Mouse (Mus musculus) monocyte, adult 2 months (primary cell): ENCODE results near the gene Rab3b.

ENCODE experiments used
- DNase-seq, 2 experiments: peaks; one replicate each; pipeline ENCODE4 v3.0.0; 2022; ENCODE audit warnings: low spot score in 2 of 2, low read depth in 1 of 2

The Rab3b gene

DNA sequence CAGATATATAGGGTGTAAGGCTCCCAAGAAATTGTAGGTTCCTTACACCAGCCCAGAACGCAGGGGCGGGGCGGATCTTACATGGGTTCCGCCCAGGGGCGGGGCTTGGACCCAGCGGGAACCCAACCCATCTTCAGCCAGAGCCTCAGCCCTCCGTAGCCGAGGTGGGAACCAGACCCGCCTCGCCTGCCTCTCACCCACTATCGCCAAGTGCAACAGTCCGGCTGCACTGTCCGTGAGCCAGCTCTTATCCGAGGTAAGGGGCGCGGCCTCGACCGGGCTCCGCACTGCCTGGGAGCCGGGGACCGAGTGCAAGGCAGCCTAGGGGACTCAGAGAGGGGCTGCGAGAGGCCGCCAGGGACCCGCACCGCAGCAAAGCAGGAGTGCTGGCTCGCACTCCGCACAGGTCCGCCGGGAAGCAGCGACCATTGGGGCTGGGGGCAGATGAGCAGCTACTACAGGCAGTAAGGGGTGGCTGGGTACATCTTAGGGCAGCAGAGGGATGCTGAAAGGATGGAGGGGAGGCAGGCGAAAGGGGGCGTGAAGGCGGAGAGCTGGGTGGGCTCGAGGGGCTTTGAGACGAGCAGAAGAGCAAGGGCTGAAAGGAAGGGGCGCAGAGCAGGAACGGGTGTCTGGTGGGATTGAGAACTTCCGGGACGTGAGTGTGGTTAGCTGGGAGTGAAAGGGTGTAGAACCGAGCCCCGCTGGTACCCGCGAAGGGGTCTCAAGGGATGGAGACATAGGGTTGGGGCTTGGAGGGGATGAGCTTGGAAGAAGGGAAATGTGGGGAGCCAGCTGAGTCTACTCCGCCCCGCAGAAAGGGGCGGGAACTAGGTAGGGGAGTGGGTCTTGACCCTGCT is at the start of gene Rab3b:
Gene Rab3b (plus strand): TSS at position 101 of the 860 bp plus-strand sequence.
- DNase-seq = peak in 1 of 2 experiments; percentile 14

DNA sequence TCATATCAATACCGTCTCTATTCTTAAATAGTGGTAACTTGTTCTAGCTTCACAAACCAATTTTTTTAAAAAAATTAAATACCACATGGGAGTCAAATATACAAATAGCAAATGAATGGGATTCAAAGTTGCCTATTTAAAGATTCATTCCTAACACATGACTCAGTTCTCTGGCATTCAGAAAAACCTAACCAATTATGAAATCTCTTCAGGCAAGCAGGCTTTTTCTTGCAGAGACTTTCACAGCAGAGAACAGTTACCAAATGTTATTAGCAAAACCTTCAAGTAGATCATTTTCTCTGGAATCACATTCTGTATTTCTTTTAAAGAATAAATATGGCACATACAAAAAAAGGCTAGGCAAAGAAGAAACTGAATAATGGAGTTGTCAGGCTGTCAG is 48.2 kb upstream of the Rab3b start:
- DNase-seq = no peak

DNA sequence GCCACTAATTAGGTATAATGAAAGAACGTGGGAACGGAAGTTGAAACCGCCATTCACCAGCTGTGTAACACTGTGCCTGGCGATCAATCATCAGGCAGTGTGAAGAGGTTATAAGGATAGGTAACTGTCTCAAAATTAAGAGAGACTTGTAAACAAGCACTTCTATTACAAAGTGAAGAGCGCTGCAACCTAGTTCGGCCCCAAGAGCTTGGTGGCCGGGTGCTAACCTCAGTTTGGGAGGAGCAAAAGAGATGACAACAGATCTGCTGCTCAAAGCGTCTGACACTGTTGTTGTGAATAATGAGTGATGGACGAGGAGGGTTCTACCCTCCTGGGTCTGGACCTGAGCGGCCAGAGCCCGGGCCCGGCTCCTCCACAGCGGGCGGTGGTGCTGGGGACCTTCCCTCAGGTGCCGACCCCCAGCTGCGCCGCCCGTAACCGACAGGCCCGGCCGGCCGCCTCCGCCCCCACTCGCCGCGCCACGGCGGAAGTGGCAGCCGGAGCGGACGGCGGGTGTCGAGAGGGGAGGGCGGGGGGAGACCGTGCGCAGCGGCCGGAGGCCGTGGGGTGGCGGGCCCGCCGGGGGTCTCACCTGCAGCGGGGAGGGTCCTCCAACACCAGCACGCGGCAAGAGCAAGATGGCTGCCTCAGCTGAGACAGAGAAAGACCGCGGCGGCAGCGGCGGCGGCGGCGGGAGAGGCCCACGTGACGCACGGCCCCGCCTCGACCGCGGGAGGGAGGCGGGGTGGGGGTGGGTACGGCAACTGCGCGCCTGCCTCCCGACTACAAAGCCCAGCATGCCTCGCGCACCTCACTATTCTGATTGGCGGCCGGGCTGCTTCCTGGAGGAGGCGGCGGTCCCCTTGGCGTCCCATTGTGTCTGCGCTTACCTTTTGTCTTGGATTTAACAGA is 45.7 kb upstream of the Rab3b start, which contains the start of gene Btf3l4:
Gene Btf3l4 (minus strand): TSS at position 699 of the 912 bp plus-strand sequence.
- peak; percentile 70 to 86 for DNase-seq

DNA sequence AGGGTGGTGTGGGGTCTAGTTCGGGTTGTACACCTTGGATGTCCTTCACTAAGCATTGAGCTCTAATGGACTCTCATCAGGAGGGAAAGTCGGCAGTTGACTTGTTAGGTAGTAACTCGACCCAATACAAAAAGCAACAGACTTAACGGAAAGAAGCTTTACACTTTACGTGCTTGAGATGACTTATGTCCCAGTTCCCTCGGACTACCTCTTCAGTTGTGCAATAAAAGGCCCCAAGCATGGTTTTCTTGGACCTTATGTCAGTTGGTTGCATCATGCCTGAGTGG is 45.1 kb upstream of the Rab3b start:
- DNase-seq = peak in 1 of 2 experiments; percentile 22

DNA sequence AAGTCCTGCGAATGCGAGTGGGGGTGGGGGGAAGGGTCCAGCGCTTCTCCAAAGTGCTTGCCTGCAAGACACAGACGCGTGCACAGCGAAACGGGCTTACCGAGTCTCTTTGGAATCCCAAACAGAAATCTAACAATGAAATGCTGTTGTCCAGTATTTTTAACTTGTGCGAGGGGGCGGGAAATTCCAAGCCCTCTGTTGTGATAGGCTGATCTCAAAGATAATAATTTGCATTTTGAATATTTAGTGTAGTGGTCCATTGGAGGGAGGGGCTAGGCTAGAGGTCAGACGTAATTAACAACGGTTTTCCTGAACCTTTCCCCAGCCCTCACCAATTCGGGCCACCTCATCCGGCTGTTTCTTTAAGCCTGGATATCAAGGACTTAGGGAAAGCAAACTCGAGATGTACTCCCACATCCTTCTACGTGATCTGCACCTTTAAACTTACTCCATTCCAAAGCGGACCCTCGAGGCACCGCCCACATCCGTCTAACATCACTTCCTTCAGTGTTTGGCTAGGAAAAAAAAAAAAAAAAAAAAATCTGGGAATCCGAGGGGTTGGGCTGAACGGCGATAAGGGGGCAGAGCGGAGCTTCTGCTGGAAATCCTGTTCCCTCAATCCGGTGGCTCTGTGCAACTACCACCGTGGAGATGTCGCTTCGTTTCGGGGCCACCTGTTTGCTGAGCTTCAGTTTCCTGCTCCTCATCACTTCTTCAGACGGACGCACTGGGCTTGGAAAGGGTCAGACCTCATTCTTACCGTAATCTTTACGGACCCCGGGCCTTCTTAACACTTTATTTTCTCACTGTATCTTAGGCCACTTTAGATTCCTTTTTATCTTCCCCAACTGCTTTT is 44.5 kb upstream of the Rab3b start, which contains the start of gene Txndc12:
Gene Txndc12 (plus strand): TSS at position 487 of the 856 bp plus-strand sequence.
- DNase-seq = peak; percentile 31 to 63

DNA sequence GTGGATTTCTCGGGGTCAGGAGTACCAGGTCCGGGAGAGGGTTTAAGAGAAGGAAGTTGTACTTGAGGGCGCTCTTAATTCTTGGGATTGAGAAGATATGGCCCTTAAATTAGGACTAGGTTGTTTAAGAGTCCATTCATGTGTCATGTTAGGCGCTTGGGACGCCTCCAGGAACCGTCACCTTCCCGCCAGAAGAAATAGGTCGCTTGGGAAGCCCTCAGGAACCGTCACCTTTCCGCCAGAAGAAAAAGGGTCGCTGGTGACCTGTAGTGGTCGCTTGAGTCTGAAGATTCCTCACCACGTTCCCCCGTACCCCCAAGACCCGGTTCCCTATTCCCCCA is 43.9 kb upstream of the Rab3b start:
- no peak for DNase-seq

DNA sequence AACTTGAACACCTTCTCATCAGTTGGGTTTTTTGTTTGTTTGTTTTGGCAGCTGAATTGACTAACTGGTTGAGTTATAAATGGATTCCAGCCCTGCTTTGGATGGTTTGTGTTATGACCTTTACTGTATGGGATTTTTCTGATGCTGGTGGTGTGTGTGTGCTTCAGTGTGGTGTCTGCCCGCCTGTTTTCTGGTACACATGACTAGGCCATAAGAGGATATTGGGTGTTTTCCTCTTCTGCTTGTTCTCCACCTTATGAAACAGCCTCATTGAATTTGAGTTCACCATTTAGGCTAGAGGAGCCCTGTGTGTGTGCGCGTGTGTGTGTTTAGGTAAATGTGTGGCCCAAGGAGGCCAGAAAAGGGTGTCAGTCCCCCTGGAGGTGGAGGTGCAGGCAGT is 43.4 kb upstream of the Rab3b start:
- no peak for DNase-seq

DNA sequence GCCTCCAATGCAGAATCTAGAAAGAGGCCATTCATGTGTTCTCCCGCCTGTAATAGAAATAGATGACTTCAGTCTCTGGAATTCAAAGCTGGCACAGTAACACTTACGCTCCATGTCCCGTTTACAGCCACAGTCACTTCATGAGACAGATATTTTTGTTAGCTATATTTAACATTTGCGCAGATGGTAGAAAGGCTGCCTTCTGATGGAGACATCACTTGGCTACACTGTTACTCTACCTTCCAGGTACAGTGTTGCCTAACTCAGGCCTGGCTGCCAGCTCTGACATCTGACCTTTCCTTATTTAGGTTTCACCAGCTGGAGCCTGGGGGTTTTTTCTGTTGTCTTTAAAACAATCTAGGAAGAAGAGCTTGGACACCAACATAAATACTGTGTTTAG is 40.8 kb upstream of the Rab3b start:
- DNase-seq = no peak

DNA sequence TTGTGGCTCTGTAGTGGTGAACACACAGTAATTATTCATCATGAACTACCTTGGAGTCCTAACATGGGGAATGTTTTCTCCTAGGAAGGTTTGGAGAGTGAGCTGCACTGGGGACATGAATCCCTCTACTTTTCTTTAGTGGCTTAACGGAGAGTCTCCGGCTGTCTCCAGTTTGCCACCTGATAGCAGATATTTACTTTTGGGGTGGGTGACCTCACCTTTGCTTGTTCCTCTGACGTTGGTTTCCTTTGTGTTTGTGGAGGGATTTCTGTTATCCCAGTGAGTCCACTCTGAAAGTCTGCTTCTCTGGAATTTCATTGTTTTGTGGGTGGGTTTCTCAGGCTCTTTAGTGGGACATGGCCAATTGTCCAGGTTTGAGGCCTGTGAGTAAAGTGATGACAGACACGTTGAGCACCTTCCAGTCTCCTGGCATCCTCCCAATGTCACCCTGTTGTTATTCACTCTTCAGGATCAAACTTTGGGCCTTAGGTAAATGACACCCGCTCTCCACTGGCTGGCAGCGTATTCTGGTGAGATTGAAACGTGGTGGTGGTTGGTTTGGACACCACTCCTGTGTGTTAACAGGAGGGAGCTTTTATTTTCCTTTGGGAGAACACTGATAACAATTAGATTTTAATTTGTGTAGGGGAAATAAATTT is 36.8 kb upstream of the Rab3b start:
- no peak for DNase-seq

DNA sequence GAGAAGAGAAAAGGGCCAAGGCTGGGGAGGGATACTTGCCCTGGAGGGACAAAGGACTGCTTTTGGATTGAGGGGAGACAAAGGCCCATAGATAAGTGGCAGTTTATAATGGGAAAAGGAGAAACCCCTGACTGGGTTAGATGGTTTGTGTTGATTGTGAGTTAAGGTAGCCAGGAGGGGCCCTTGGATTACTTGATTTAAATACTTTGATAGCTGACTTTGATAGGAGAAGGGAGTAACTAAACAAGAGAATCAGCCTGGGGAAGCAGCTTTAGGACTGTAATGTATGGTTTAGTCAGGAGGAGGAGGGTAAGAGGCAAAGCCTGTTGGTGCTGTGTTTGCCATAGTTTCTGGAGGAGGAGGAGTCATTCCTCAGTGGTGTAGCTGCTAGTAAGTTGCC is 35.5 kb upstream of the Rab3b start:
- no peak for DNase-seq

DNA sequence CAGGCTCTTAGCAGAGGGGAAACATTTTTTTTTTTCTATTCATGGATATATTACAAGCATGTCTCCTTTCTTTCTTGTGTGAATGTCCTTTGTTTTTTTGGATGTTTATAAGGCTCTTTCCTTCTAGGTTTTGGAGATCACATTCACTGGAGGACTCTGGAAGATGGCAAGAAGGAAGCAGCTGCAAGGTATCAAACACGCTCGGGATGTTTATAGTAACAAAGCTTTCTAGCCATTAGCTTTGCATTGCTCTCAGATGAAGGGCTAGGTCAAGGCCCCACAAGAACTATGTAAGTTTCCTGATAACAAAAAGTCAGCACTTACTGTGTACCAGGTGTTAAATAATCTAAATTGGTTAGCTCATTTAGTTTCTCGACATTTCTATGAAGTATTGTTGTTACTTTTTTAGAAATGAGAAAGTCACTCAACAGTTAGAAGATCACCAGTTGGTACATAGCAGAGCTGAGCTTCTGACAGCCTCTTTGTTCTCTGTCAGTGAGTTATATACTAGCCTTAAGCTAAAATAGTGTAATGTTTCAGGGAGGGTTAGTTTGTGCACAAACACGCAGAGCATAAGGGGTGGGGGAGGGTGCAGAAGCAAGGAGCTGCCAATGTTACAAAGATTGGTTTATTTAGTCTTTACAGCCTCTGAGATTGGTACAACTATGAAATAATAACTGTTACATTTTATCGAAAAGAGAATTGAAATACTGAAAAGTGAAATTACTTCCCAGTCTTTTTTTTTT is 32.9 kb upstream of the Rab3b start:
- DNase-seq = no peak

DNA sequence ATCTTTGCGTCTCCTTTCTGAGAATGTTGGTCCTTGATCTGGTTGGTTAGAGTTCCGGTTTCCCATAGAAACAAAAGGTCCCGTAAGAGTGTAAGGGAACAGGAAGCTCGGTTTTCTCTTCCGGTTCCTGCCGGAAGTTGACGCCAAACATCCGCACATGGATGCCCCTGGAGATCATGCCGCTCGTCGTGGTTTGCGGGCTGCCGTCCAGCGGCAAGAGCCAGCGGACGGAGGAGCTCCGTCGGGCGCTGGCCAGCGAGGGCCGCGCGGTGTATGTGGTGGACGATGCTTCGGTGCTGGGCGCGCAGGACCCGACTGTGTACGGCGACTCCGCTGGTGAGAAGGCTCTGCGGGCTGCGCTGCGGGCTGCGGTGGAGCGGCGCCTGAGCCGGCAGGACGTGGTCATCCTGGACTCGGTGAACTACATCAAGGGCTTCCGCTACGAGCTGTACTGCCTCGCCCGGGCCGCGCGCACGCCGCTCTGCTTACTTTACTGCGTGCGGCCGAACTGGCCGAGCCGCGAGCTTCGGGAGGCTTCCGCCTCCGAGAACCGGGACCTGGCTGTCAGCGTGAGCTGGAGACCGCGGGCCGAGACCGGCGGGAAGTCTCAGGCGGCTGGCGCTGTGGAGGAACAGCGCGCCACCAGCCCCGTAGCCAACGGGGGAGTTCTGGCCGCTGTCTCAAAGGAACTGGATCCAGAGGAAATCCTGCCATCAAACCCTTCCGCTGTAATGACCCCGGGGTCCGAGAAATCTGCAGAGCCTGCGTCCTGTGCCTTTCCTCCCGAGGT is 31.0 kb upstream of the Rab3b start, which contains the start of gene Kti12:
Gene Kti12 (plus strand): TSS at position 71 of the 790 bp plus-strand sequence.
- peak; percentile 33 to 48 for DNase-seq

DNA sequence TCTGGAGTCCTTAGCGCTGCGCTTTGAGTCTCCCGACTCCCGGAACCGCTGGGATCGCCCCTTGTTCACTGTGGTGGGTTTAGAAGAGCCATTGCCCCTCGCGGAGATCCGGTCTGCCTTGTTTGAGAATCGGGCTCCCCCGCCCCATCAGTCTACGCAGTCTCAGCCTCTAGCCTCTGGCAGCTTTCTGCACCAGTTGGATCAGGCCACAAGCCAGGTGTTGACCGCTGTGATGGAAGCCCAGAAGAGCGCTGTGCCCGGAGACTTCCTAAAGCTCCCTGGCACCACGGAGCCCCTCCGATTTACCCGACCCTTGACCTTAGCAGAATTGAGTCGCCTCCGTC is 30.4 kb upstream of the Rab3b start, which contains the start of gene A730015C16Rik:
Gene A730015C16Rik (minus strand): TSS at position 115 of the 344 bp plus-strand sequence.
- DNase-seq = no peak

DNA sequence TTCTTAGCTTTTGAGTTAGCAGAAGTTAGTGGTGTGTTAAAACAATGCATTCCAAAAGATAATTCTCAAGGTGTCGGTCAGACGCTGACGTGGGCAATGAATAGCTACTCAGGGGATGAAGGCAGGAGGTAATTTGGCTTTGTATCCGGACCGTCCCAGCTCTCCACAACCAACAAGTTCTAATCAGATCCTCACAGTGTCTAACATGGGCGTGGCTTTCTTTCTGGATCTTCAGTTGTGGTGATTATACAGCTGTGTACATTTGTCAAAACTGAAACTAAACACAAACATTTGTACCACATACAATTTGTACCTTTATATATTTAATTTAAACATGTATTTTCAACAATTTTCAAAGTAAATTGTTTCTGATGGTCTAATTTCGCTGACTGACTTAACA is 12.1 kb upstream of the Rab3b start:
- DNase-seq = no peak

DNA sequence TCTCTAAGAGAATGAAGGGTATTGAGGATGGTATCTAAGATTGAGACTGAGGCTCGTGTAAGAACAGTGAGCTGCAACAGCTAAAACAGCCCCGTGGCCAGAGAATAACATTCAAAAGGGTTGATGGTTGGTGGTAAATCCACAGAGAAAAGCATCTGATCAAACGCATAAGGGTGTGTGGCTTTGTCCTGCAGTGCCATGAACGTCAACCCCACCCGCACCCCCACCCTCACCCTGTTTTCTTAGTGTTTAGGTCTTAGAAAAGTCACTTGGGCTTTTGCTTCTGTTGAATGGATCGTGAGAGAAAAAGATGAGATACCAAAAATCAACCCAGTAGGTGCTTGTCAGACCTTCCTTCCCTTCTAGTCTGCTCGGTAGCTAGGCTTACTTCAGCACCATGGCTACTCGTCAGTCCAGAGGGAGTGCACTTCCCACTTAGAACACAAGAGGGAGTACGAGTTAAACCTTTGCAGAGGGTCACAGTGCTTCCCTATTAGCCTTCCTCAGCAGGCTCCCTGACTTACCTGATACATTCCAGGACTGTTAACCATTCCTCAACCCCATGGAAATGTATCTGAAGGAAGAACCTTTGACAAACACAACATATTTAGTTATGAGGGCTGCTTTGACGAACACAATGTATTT is 9.0 kb upstream of the Rab3b start:
- peak; percentile 33 to 42 for DNase-seq

DNA sequence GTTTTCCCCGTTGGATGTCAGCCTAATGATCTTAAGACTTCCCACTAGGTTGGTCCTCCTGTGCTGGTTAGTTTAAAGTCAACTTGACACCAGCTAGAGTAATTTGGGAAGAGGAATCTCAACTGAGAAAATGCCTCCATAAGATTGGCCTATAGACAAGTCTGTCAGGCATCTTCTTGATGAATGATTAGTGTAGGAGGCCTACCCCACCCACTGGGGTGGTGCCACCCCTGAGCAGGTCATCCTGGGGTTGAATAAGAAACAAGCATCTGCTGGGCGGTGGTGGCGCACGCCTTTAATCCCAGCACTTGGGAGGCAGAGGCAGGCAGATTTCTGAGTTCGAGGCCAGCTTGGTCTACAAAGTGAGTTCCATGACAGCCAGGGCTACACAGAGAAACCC is 5.1 kb upstream of the Rab3b start:
- no peak for DNase-seq

DNA sequence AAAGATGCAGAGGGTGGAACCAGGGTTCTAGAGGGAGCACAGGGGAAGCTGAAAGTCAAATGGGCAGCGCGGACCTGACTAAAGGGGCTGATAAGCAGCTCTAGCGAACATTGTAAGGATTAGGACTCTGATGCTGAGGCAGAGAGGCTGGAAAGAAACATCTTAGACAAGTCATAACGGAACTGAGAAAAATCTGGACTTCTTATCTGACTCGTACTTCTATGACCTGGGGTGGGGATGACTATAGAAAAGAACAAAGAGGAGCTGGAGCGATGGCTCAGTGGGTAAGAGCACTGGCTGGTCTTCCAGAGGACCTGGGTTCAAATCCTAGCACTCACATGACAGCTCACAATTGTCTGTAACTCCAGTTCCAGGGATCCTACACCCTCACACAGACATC is 962 bp upstream of the Rab3b start:
- DNase-seq = no peak

DNA sequence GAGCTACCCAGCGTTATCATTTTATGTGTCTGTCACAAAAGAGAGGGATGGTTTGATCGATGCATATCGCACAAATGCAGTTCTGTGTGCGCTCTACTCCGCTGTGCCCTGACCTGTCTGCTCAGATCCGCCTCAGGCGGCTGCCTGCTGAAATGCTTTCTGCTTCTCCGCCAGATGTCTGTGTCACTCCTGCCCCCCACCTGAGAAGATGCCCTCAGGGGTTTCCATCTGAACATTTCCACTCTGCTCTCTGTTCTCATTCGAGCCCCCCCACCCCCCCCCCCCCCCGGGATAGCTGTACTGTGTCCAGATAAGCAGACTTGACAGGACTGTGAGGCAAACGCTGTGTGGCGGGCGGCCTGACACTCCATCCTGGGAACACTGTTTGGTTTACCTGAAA is 5.0 kb downstream of the Rab3b start:
- no peak for DNase-seq

DNA sequence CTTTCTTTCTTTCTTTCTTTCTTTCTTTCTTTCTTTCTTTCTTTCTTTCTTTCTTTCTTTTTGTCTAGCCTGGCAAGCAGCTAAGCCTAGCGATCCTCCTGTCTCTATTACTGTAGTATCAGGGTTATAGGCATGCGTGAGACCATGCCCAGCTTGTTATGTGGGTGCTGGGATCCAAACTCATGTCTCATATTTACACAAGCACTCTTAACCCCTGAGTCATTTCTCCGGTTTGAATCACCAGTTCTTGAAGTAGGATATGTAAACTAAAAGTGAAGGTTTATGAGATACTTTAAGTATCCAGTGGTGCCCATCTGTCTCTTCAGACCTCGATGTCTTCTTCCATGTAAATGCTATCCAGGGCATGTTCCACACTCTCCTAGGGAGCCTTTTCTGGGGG is 8.6 kb downstream of the Rab3b start:
- DNase-seq = no peak
